Mouse (Mus musculus) limb, embryonic 15.5 days (tissue): ENCODE measurements around the gene Krt16. TPM values are rescaled to one million over a fixed set of nuclear protein-coding genes. Genes with fewer than 3 reads are reported as not detected.

Source experiments
- ATAC-seq: fragments of 200-750 bp; cut with Nextera tagmentation; 2 replicates; pipeline ENCODE4 v1.8.0; 2017; ENCODE audit warnings: low read depth, moderate TSS enrichment; ENCODE audit not compliant: insufficient number of reproducible peaks, low FRiP score, low TSS enrichment
- H3K27ac ChIP-seq: fragments of 300-500 bp; sonication (generic); 2 replicates; pipeline ENCODE4 v1.5.1; 2015; ENCODE audit warnings: moderate library complexity, mild to moderate bottlenecking, inconsistent platforms
- H3K27me3 ChIP-seq: fragments of 300-500 bp; sonication (generic); 2 replicates; pipeline ENCODE4 v1.6.1; 2015; ENCODE audit warnings: inconsistent platforms
- H3K36me3 ChIP-seq: fragments of 300-500 bp; sonication (generic); 2 replicates; pipeline ENCODE4 v1.6.1; 2015; ENCODE audit warnings: inconsistent platforms
- H3K4me1 ChIP-seq: fragments of 300-500 bp; sonication (generic); 2 replicates; pipeline ENCODE4 v1.6.1; 2015; ENCODE audit warnings: inconsistent platforms
- H3K4me2 ChIP-seq: fragments of 300-500 bp; sonication (generic); 2 replicates; pipeline ENCODE4 v1.6.1; 2015; ENCODE audit warnings: mild to moderate bottlenecking, inconsistent platforms
- H3K4me3 ChIP-seq: fragments of 300-500 bp; sonication (generic); 2 replicates; pipeline ENCODE4 v1.5.1; 2015; ENCODE audit warnings: mild to moderate bottlenecking, inconsistent platforms
- H3K9ac ChIP-seq: fragments of 300-500 bp; sonication (generic); 2 replicates; pipeline ENCODE4 v1.6.1; 2015; ENCODE audit warnings: inconsistent platforms
- H3K9me3 ChIP-seq: fragments of 300-500 bp; sonication (generic); 2 replicates; pipeline ENCODE4 v1.6.1; 2016; ENCODE audit warnings: inconsistent platforms
- WGBS: fragments of 180-500 bp; shearing (Covaris S2); methylation state at CpG from one replicate; pipeline ENCODE4 v1.1.7; 2015; 5-methylcytosine and 5-hydroxymethylcytosine counted together
- polyA plus RNA-seq: library from polyadenylated mRNA; unstranded; fragments of >200 nt; fragmentation: Nextera tagmentation; extraction: Ambion mirVana; gene quantifications from 2 replicates; pipeline ENCODE4 v1.2.1, GENCODE M21; 2015

The Krt16 gene
- polyA plus RNA-seq, 1 experiment from 2014 or later, result 11.7 TPM

GRCm38 (mm10) chr11:100277726-100278480, 29.2 kb upstream of the Krt16 start:
- WGBS, result 68% methylated on average over 15 of the region's 15 CpGs
- H3K27ac ChIP-seq, result no peak overlapping the region
- no peak overlapping the region for H3K9ac ChIP-seq
- ATAC-seq, result no peak
- peaks cover 12% of the 10 kb centered on the region; the same call in 1 of the 2 replicates for H3K4me1 ChIP-seq
- H3K36me3 ChIP-seq, result no peaks in the 10 kb centered on the region
- H3K27me3 ChIP-seq, result no peaks in the 10 kb centered on the region
- no peaks in the 10 kb centered on the region for H3K9me3 ChIP-seq
- no peak overlapping the region for H3K4me3 ChIP-seq
- H3K4me2 ChIP-seq, result no peak overlapping the region

- Histone ChIP-seq H3K9ac (no peak overlapping the region), H3K36me3 (no peaks in the 10 kb centered on the region), H3K27me3 (no peaks in the 10 kb centered on the region), H3K9me3 (no peaks in the 10 kb centered on the region), H3K4me2 (no peak overlapping the region), H3K4me3 (no peak overlapping the region), H3K4me1 (0 out of 2 replicates have a peak, but pooled peaks cover 7% of the 10 kb centered on the region), H3K27ac (no peak overlapping the region)
- WGBS, result 61% methylated on average over 5 of the region's 5 CpGs
- no peak for ATAC-seq
Measured at GRCm38 (mm10) chr11:100275466-100275865, 26.8 kb upstream of the Krt16 start.

- no peak for ATAC-seq
- no peak overlapping the region for H3K27ac ChIP-seq
- 0 out of 2 replicates have a peak, but pooled peaks cover 7% of the 10 kb centered on the region for H3K4me1 ChIP-seq
- H3K27me3 ChIP-seq, result no peaks in the 10 kb centered on the region
- H3K4me3 ChIP-seq, result no peak overlapping the region
- no peak overlapping the region for H3K4me2 ChIP-seq
- no peak overlapping the region for H3K9ac ChIP-seq
- WGBS, result 74% methylated on average over 7 of the region's 7 CpGs
- no peaks in the 10 kb centered on the region for H3K36me3 ChIP-seq
- H3K9me3 ChIP-seq, result no peaks in the 10 kb centered on the region
Measured at GRCm38 (mm10) chr11:100274719-100275118, 26.0 kb upstream of the Krt16 start.

- no peaks in the 10 kb centered on the region for H3K36me3 ChIP-seq
- 85% methylated on average over 1 of the region's 1 CpGs for WGBS
- ATAC-seq, result no peak
- no peak overlapping the region for H3K27ac ChIP-seq
- no peak overlapping the region for H3K9ac ChIP-seq
- no peaks in the 10 kb centered on the region for H3K9me3 ChIP-seq
- no peak overlapping the region for H3K4me2 ChIP-seq
- H3K27me3 ChIP-seq, result no peaks in the 10 kb centered on the region
- H3K4me3 ChIP-seq, result no peak overlapping the region
- H3K4me1 ChIP-seq, result 0 out of 2 replicates have a peak, but pooled peaks cover 7% of the 10 kb centered on the region
Measured at GRCm38 (mm10) chr11:100271878-100272277, 23.2 kb upstream of the Krt16 start.

- Histone ChIP-seq H3K27ac (no peak within 1 kb of the TSS), H3K36me3 (no peaks in the 10 kb centered on the region), H3K4me3 (no peak within 1 kb of the TSS), H3K4me1 (0 out of 2 replicates have a peak, but pooled peaks cover 7% of the 10 kb centered on the region), H3K27me3 (no peaks in the 10 kb centered on the region), H3K9ac (no peak within 1 kb of the TSS), H3K9me3 (no peaks in the 10 kb centered on the region), H3K4me2 (no peak within 1 kb of the TSS)
- ATAC-seq, result no peak
- 74% methylated on average over 7 of the region's 7 CpGs for WGBS
Measured at GRCm38 (mm10) chr11:100269821-100270332, 21.2 kb upstream of the Krt16 start, which contains the start of gene Krt42. Gene Krt42, minus strand, starts transcription at chr11:100269871.

GRCm38 (mm10) chr11:100262058-100262980, 13.6 kb upstream of the Krt16 start:
- H3K9ac ChIP-seq, result no peak overlapping the region
- peaks cover 24% of the 10 kb centered on the region for H3K4me1 ChIP-seq
- H3K27me3 ChIP-seq, result no peaks in the 10 kb centered on the region
- H3K36me3 ChIP-seq, result no peaks in the 10 kb centered on the region
- 0 out of 2 replicates have a peak overlapping the region, but pooled peaks have one; percentile 44 for H3K27ac ChIP-seq
- no peaks in the 10 kb centered on the region for H3K9me3 ChIP-seq
- H3K4me3 ChIP-seq, result no peak overlapping the region
- 0 out of 2 replicates have a peak, but pooled peaks have one; percentile 30 for ATAC-seq
- no peak overlapping the region for H3K4me2 ChIP-seq
- 16% methylated on average over 13 of the region's 13 CpGs for WGBS

GRCm38 (mm10) chr11:100261235-100261605, 12.5 kb upstream of the Krt16 start:
- no peaks in the 10 kb centered on the region for H3K9me3 ChIP-seq
- peaks cover 24% of the 10 kb centered on the region for H3K4me1 ChIP-seq
- H3K36me3 ChIP-seq, result no peaks in the 10 kb centered on the region
- H3K9ac ChIP-seq, result no peak overlapping the region
- H3K4me2 ChIP-seq, result no peak overlapping the region
- 79% methylated on average over 9 of the region's 9 CpGs for WGBS
- no peaks in the 10 kb centered on the region for H3K27me3 ChIP-seq
- H3K4me3 ChIP-seq, result no peak overlapping the region
- no peak for ATAC-seq
- 0 out of 2 replicates have a peak overlapping the region, but pooled peaks have one; percentile 44 for H3K27ac ChIP-seq

GRCm38 (mm10) chr11:100260514-100261234, 12.0 kb upstream of the Krt16 start, which contains the start of gene Krt17:
Gene Krt17, minus strand, starts transcription at chr11:100261029.
- Histone ChIP-seq H3K4me1 (peaks cover 24% of the 10 kb centered on the region), H3K27ac (0 out of 2 replicates have a peak within 1 kb of the TSS, but pooled peaks have one; percentile 44), H3K27me3 (no peaks in the 10 kb centered on the region), H3K36me3 (no peaks in the 10 kb centered on the region), H3K9ac (no peak within 1 kb of the TSS), H3K4me3 (no peak within 1 kb of the TSS), H3K9me3 (no peaks in the 10 kb centered on the region), H3K4me2 (0 out of 2 replicates have a peak within 1 kb of the TSS, but pooled peaks have one; percentile 19)
- no peak for ATAC-seq
- WGBS, result 69% methylated on average over 21 of the region's 21 CpGs

GRCm38 (mm10) chr11:100259079-100259478, 10.4 kb upstream of the Krt16 start:
- H3K4me1 ChIP-seq, result peaks cover 24% of the 10 kb centered on the region
- no peak overlapping the region for H3K27ac ChIP-seq
- no peaks in the 10 kb centered on the region for H3K36me3 ChIP-seq
- no peak overlapping the region for H3K4me2 ChIP-seq
- H3K9ac ChIP-seq, result no peak overlapping the region
- no peak for ATAC-seq
- WGBS, result 92% methylated on average over 9 of the region's 9 CpGs
- no peaks in the 10 kb centered on the region for H3K27me3 ChIP-seq
- no peak overlapping the region for H3K4me3 ChIP-seq
- no peaks in the 10 kb centered on the region for H3K9me3 ChIP-seq

GRCm38 (mm10) chr11:100257967-100258366, 9.3 kb upstream of the Krt16 start:
- H3K27ac ChIP-seq, result no peak overlapping the region
- H3K4me2 ChIP-seq, result no peak overlapping the region
- H3K4me3 ChIP-seq, result no peak overlapping the region
- no peaks in the 10 kb centered on the region for H3K36me3 ChIP-seq
- H3K4me1 ChIP-seq, result peaks cover 24% of the 10 kb centered on the region
- H3K9ac ChIP-seq, result no peak overlapping the region
- no peaks in the 10 kb centered on the region for H3K27me3 ChIP-seq
- WGBS, result 64% methylated on average over 1 of the region's 1 CpGs
- no peaks in the 10 kb centered on the region for H3K9me3 ChIP-seq
- no peak for ATAC-seq

- no peak for ATAC-seq
- WGBS, result 87% methylated on average over 6 of the region's 6 CpGs
- H3K27ac ChIP-seq, result no peak overlapping the region
- no peaks in the 10 kb centered on the region for H3K9me3 ChIP-seq
- no peaks in the 10 kb centered on the region for H3K27me3 ChIP-seq
- H3K9ac ChIP-seq, result no peak overlapping the region
- no peak overlapping the region for H3K4me2 ChIP-seq
- H3K4me1 ChIP-seq, result peaks cover 2% of the 10 kb centered on the region; the same call in 1 of the 2 replicates
- H3K36me3 ChIP-seq, result no peaks in the 10 kb centered on the region
- H3K4me3 ChIP-seq, result no peak overlapping the region
Measured at GRCm38 (mm10) chr11:100255514-100255913, 6.8 kb upstream of the Krt16 start.
